Mouse (Mus musculus) urinary bladder, postnatal 0 days (tissue): ENCODE results near the gene Gabrb1. TPM values are rescaled to one million over a fixed set of nuclear protein-coding genes. Genes with fewer than 3 reads are reported as not detected.

Source experiments
- polyA plus RNA-seq: library from polyadenylated mRNA; unstranded; fragments of >200 nt; fragmentation: Nextera tagmentation; extraction: Ambion mirVana; gene quantifications from 2 replicates; pipeline ENCODE4 v1.2.1, GENCODE M21; 2015

The Gabrb1 gene
- polyA plus RNA-seq = 0.42 and 0.61 TPM in 2 replicates

DNA sequence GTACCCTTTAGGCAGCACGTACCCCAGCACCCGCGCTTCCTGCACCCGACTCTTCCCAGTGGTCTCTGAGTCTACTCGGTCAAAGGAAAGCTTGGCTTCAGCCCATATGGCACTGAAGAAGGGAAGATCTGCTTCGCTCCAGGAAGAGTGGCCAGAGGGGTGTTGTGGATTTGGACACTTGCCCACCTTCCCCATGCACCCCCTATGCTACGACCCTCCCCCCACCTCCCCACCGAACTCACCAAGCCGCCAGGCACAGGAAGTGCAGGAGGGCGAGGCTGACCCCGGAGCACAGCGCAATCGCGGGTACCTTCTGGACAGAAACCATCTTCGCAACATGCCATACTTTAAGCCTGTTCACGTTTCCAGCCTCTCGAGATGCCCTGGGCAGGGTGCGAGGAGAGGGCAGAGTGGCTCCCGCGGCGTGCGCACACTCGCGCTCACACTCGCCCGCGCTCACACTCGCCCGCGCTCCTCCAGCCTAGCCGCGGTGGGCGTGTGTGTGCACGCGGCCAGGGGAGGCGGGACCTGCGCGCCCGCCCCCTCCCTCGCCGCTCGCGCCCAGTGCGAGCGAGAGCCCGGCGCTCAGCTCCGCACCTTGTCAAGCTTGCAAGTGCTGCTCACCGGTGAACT is at the start of gene Gabrb1:
Gabrb1 (plus strand) TSS at position 632 of the 633 bp plus-strand sequence.

DNA sequence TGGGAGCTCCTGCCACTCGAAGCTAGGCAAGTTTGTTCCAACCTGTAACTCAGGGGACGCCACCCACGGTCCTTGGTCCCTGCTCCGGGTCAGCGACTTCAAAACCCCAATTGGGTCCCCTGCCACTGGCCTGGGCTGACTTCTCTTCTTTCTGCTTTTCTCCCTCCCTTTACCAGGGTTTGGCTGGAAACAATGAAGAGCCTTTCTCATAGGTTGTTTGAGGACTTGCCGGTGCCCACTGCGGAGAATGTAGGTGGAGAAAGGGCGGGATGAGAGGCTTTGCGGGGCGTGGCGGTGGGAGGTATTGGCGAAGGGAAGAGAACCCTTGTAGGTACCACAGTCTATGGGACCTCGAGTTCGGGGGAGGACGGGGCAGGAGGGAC is 193 bp downstream of the Gabrb1 start, which contains the start of gene Gabra4:
Gabra4 (minus strand) TSS at position 194 of the 383 bp plus-strand sequence.

DNA sequence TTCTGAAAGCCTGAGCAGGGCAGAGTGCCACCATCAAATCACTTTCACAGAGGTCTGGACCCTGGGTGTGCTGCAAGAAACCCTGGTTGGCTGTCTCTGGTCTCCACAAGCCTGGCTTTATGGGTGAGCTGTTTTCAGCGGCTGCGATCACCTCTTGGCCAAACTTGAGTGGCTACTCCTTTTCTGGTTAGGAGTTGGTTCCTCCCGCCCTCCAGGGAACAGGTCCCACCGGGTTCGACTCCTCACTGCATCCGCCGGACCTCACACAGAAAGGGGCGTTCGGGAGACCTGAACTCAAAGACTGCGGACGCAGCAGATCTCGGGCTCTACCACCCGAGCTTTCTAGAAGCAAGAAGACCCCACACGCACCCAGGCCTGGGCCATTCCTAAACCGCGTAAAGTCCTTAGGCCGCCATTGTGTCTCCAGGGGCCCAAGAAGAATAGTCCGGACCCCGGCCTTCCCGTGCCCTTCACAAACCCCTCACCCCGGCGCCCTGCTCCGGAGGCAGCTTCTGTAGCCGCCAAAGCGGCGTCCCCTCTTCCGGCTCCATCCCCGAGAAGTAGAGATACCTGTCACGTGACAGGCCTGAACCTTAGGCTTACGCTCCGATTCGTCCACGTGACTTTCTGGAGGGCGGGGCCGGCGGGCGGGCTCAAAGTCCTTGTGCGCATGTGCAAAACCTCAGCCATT is 509.8 kb downstream of the Gabrb1 start, which contains the start of gene Commd8:
Commd8 (minus strand) TSS at position 596 of the 691 bp plus-strand sequence.

Other genes with a start within 250 kb of the Gabrb1 start
- not detected in 2 replicates for gene Cox7b2, start 109.9 kb upstream of the Gabrb1 start, polyA plus RNA-seq
- 0.58 and 0.76 TPM in 2 replicates for gene Gabra4, start 195 bp downstream of the Gabrb1 start, polyA plus RNA-seq